Mouse (Mus musculus) gastrocnemius, adult 18-20 months (tissue): ENCODE results near the gene Nrap. TPM values are rescaled to one million over a fixed set of nuclear protein-coding genes. Genes with fewer than 3 reads are reported as not detected.
A peak's percentile ranks its signal among the peaks of the same experiment; 100 is the strongest.
"Not testable (repeated sequence)": the region's sequence is repeated elsewhere in the genome, so short reads cannot be mapped to it uniquely, and the experiment has no call there.

Source experiments
- DNase-seq: peaks from one replicate; pipeline ENCODE4 v3.0.0; 2021; ENCODE audit warnings: low spot score
- long read RNA-seq, 2 experiments: library from polyadenylated mRNA; stranded (forward); transcript quantifications; one replicate each; pipeline ENCODE4 v2.0.0; 2021
- total RNA-seq, 2 experiments: library from RNA; stranded (reverse); gene quantifications; 2 replicates each; pipeline ENCODE4 v1.2.3; 2021

Nrap gene
- 1,000 to 10,000 TPM; 1,001 to 1,024 TPM for total RNA-seq
- long read RNA-seq, experiment 1, full-length matches to known transcripts: 88 of 434 reads
- long read RNA-seq, experiment 1, partial matches to known transcripts: 253 of 434 reads
- long read RNA-seq, experiment 1, other reads (novel, unspliced or antisense): 93 of 434 reads
- long read RNA-seq, experiment 2, full-length matches to known transcripts: 131 of 632 reads
- long read RNA-seq, experiment 2, partial matches to known transcripts: 381 of 632 reads
- long read RNA-seq, experiment 2, other reads (novel, unspliced or antisense): 120 of 632 reads

DNA sequence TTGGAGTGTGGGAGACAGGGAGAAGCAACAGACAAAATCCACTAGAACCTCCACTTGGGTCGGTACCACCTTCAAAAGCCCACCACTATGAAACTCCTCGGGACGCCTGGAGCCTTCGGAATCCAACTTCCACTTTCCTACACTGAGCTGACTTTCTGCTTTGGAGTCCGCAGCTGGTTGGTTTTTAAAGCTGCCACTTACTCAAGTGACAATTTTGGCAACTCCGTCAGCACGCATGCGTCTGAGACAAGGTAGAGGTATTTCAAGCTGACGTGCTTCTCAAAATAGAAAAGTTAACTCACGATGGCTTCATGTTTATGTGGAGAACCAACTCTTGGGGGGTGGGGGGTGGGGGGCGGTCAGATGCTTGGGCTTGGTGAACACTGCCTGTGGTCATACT lies at the start of gene Nrap:
TSS of gene Nrap (minus strand) at position 159 of the 400 bp plus-strand sequence.
- DNase-seq: peak; percentile 84

- DNase-seq: no peak
These were observed 49.2 kb upstream of the Nrap start for GRCm38 (mm10) chr19:56439072-56439434.

GRCm38 (mm10) chr19:56438357-56439071 lies 48.7 kb upstream of the Nrap start:
- DNase-seq: no peak

- no peak for DNase-seq
These were observed 46.5 kb upstream of the Nrap start for GRCm38 (mm10) chr19:56436380-56436779.

GRCm38 (mm10) chr19:56433581-56433980 lies 43.7 kb upstream of the Nrap start:
- DNase-seq: no peak

DNA sequence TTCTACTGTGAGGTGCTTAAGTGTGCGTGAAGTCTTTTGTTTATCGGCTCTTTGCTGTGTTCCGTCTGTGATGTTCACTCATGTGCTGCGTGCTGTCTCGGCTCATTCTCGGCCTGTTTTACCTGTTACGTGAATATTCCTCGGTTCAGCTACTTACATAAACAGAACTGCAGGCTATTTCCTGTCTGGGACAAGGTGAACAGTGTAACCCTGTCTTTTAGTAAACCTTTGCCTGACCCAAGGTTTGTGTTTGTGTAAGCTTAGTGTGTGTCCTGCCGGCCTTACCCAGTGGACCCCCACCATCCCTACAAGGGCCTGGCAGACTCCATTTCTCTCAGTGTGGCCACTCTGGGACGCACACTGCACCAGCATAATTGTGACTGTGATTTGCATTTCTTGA lies 42.9 kb upstream of the Nrap start:
- DNase-seq: no peak

DNA sequence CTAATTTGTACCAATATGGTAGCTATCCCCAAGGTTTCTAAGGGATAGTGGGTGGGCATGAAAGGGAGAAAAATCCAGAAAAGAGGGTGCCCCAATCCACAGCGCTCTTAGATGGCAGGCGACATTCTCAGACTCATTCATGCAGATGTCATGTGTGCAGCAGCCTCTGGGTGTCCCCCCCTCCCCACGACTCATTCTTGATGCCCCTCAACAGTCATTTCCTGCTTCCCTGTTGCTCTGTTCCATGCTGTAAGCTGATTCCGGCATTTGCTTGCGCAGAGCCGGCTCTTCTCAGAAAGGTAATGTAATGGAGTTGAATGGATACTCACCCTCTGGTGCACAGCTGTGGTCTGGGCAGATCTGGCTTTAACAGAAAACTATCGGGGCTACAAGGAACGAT lies 40.5 kb upstream of the Nrap start:
- DNase-seq: no peak

GRCm38 (mm10) chr19:56425492-56425891 lies 35.7 kb upstream of the Nrap start:
- DNase-seq: no peak

- no peak for DNase-seq
These were observed 35.0 kb upstream of the Nrap start for GRCm38 (mm10) chr19:56424606-56425395.

GRCm38 (mm10) chr19:56423370-56423769 lies 33.5 kb upstream of the Nrap start:
- DNase-seq: no peak

GRCm38 (mm10) chr19:56422476-56423338 lies 32.9 kb upstream of the Nrap start:
- DNase-seq: peak; percentile 88

- DNase-seq: no peak
These were observed 30.5 kb upstream of the Nrap start for GRCm38 (mm10) chr19:56420345-56420744.

- no peak for DNase-seq
These were observed 29.6 kb upstream of the Nrap start for GRCm38 (mm10) chr19:56419452-56419851.

DNA sequence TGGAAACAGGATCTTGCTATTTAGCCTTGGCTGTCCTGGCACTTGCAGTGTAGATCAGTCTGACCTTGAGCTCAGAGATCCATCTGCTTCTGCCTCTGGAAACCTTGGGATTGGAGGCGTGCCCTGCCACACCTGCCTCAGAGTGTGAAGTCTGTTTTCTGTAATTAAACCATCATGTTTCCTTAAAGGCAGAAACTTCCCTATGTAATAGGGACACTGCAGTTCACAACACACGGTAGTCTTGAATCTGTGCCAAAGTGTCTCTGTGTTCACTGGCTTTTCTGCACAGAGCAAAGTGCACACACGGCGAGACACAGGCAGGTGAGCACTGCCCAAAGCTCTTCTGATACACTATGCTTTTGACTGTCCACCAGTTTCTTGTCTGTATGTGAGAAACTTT lies 28.6 kb upstream of the Nrap start:
- no peak for DNase-seq

DNA sequence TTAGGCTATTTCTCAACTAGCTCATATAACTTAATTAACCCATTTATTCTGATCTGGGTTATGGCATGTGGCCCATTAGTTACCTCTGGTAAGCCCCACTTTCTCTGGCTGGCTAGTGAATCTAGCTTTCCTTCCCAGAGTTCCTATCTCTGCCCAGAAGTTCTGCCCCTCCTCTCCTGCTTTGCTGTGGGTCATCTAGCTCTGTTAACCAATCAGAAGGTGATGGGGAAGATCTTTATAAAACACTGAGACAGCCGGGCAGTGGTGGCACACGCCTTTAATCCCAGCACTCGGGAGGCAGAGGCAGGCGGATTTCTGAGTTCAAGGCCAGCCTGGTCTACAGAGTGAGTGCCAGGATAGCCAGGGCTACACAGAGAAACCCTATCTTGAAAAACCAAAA lies 20.0 kb upstream of the Nrap start:
- DNase-seq: not testable (repeated sequence)

GRCm38 (mm10) chr19:56406581-56406980 lies 16.7 kb upstream of the Nrap start:
- peak; percentile 83 for DNase-seq

DNA sequence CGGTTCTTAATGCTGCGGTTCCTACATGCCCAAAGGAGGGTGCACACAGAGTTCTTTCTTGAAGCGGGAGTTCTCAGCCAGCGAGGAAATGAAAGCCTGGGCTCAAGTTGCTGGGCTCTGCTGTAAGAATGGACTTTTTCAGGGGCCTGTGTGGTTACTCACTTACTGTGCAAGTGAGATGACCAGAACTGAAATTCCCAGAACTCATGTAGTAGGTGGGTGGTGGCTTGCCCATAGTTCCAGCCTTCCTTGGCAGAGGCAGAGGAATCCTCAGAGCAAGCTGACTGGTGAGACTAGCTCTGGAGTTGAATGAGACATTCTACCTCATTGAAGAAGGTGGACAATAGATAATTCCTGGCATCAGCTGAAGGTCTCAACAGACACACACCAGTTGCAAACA lies 16.0 kb upstream of the Nrap start:
- DNase-seq: no peak

GRCm38 (mm10) chr19:56401864-56402263 lies 12.0 kb upstream of the Nrap start:
- DNase-seq: no peak

DNA sequence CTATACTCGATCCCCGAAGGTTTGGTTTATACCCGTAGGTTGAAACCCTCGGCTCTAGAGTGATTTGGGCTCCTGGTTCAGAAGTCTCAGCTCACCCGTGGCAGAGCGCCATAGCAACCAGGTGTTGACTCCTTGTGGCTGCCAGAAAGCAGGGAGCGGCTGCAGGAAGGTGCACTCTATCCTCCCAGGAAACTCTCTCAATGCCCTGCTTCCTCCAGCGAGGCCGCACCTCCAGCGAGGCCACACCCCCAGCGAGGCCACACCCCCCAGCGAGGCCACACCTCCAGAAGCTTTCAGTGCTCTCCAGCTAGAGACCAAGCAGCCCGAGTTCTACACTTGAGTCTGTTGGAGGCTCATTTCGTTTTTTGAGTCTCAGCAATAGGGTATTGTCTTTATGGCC lies 10.4 kb upstream of the Nrap start:
- peak; percentile 77 for DNase-seq

GRCm38 (mm10) chr19:56398528-56398795 lies 8.6 kb upstream of the Nrap start:
- DNase-seq: no peak

DNA sequence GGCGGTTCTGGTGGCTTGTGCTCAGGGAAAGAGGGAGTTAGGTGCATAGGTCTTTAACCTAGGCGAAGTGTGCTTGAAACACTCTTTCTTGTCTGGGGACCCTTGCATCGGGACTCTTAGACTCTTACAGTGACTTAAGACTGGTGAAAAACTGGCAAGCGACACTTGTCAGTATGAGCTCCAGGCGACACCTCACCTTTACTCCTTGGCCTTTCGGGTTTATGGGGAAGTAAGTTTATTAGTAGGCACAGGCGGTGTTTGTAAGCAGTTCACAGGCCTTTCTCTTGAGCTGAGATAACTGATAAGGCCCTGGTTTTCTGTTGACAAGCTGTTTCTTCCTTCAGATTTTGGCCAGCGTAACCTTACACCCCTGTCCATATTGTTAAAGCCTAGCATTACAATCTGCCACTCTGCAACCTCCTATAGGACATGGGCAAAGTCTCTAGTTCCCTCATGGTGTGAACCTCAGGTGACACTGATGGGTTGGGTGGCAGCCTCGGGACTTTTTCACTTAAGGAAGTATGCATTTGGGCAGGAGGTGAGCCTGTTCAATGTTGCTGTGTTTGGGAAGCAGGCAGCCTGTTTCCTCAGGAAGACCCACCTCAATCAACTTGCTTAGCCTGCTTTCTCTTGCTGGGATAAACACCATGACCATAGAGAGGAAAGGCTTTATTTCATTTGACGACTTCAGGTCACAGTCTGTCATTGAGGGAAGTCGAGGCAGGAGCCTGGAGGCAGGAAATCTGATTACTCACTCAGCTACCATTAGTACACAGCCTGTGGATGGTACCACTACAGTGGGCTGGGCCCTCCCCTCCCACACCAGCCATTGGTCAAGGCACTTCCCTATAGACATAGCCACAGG lies 8.1 kb upstream of the Nrap start:
- no peak for DNase-seq
